Mouse (Mus musculus) left cerebral cortex, adult 2 months (tissue): Measurements from ENCODE around the gene Hapln1. TPM values are rescaled to one million over a fixed set of nuclear protein-coding genes. Genes with fewer than 3 reads are reported as not detected.
A peak's percentile ranks its signal among the peaks of the same experiment; 100 is the strongest.

Experiments used
- DNase-seq, 2 experiments: peaks; one replicate each; pipeline ENCODE4 v3.0.0; 2021 to 2022; ENCODE audit warnings: low spot score in 2 of 2, mixed read lengths in 1 of 2; ENCODE audit errors: extremely low spot score in 1 of 2
- H3K27ac ChIP-seq: fragments of 200-600 bp; 2 replicates; pipeline ENCODE4 v1.8.1; 2022
- H3K4me3 ChIP-seq: fragments of 200-600 bp; 2 replicates; pipeline ENCODE4 v1.8.1; 2022
- CTCF ChIP-seq: fragments of 200-600 bp; IDR thresholded peaks from 2 replicates; pipeline ENCODE4 v1.8.1; 2022; ENCODE audit warnings: antibody characterized with exemption, mild to moderate bottlenecking, moderate library complexity
- intact Hi-C: fragments of 180-260 bp; cut with DNase I; formaldehyde crosslinking; loops from one replicate; pipeline ENCODE4 v1.15.1; 2025
- total RNA-seq, 2 experiments: library from RNA; stranded (reverse); gene quantifications; 2 replicates each; pipeline ENCODE4 v1.2.3; 2021

The Hapln1 gene
- total RNA-seq, 2 experiments from 2014 or later = 20.3 to 23.7 TPM

GRCm38 (mm10) chr13:89549507-89549906 lies 9.9 kb downstream of the Hapln1 start:
- TF ChIP-seq CTCF = no peak
- Histone ChIP-seq H3K27ac (no peak overlapping the region), H3K4me3 (no peak overlapping the region)
- DNase-seq = no peak
- intact Hi-C loops = loop anchor here (5.0 kb wide), 1 partner anchor 1293 kb away; no protein-coding TSS in a partner anchor

- no peak overlapping the region for H3K27ac ChIP-seq
- no peak overlapping the region for H3K4me3 ChIP-seq
- TF ChIP-seq CTCF = peak; percentile 80
- no peak for DNase-seq
- intact Hi-C loops = loop anchor here (2.0 kb wide), 2 partner anchors 83 to 1335 kb away; no protein-coding TSS in a partner anchor
These were observed 11.9 kb downstream of the Hapln1 start for GRCm38 (mm10) chr13:89551502-89551901.

GRCm38 (mm10) chr13:89564518-89564917 lies 24.9 kb downstream of the Hapln1 start:
- DNase-seq = no peak
- TF ChIP-seq CTCF = no peak
- H3K4me3 ChIP-seq = no peak overlapping the region
- intact Hi-C loops = no loop called here
- no peak overlapping the region for H3K27ac ChIP-seq

- intact Hi-C loops = no loop called here
- H3K4me3 ChIP-seq = no peak overlapping the region
- no peak for TF ChIP-seq CTCF
- no peak for DNase-seq
- no peak overlapping the region for H3K27ac ChIP-seq
These were observed 26.7 kb downstream of the Hapln1 start for GRCm38 (mm10) chr13:89566300-89566699.

- no peak for DNase-seq
- Histone ChIP-seq H3K27ac (no peak overlapping the region), H3K4me3 (no peak overlapping the region)
- TF ChIP-seq CTCF = no peak; the same call in 1 of the 2 replicates
- intact Hi-C loops = no loop called here
These were observed 39.5 kb downstream of the Hapln1 start for GRCm38 (mm10) chr13:89579115-89579514.

- no peak for DNase-seq
- H3K27ac ChIP-seq = peak overlapping the region; percentile 8; the same call in 1 of the 2 replicates
- H3K4me3 ChIP-seq = no peak overlapping the region
- no peak for TF ChIP-seq CTCF
- intact Hi-C loops = no loop called here
These were observed 43.6 kb downstream of the Hapln1 start for GRCm38 (mm10) chr13:89583138-89583746.

- TF ChIP-seq CTCF = no peak
- Histone ChIP-seq H3K27ac (peak overlapping the region; percentile 8), H3K4me3 (peak overlapping the region; percentile 37)
- intact Hi-C loops = no loop called here
- no peak for DNase-seq
These were observed 44.4 kb downstream of the Hapln1 start for GRCm38 (mm10) chr13:89583747-89584738.

GRCm38 (mm10) chr13:89585144-89585543 lies 45.5 kb downstream of the Hapln1 start:
- intact Hi-C loops = no loop called here
- no peak for DNase-seq
- no peak for TF ChIP-seq CTCF

GRCm38 (mm10) chr13:89595105-89595504 lies 55.5 kb downstream of the Hapln1 start:
- intact Hi-C loops = no loop called here
- TF ChIP-seq CTCF = no peak
- no peak for DNase-seq
- no peak overlapping the region for H3K4me3 ChIP-seq
- H3K27ac ChIP-seq = no peak overlapping the region; the same call in 1 of the 2 replicates

More at GRCm38 (mm10) chr13:89585144-89585543, 45.5 kb downstream of the Hapln1 start:
- peak overlapping the region; percentile 8 for H3K27ac ChIP-seq
- H3K4me3 ChIP-seq = peak overlapping the region; percentile 37

- Histone ChIP-seq H3K4me3 (no peak overlapping the region), H3K27ac (no peak overlapping the region; the same call in 1 of the 2 replicates)
- no peak for TF ChIP-seq CTCF
- DNase-seq = no peak
- intact Hi-C loops = no loop called here
These were observed 57.8 kb downstream of the Hapln1 start for GRCm38 (mm10) chr13:89597354-89597753.

GRCm38 (mm10) chr13:89600466-89600865 lies 60.9 kb downstream of the Hapln1 start:
- Histone ChIP-seq H3K4me3 (no peak overlapping the region), H3K27ac (no peak overlapping the region)
- intact Hi-C loops = no loop called here
- TF ChIP-seq CTCF = no peak
- DNase-seq = no peak

GRCm38 (mm10) chr13:89603336-89603735 lies 63.7 kb downstream of the Hapln1 start:
- intact Hi-C loops = no loop called here
- Histone ChIP-seq H3K4me3 (no peak overlapping the region), H3K27ac (no peak overlapping the region)
- TF ChIP-seq CTCF = no peak
- no peak for DNase-seq
